In the genomic region with DNA sequence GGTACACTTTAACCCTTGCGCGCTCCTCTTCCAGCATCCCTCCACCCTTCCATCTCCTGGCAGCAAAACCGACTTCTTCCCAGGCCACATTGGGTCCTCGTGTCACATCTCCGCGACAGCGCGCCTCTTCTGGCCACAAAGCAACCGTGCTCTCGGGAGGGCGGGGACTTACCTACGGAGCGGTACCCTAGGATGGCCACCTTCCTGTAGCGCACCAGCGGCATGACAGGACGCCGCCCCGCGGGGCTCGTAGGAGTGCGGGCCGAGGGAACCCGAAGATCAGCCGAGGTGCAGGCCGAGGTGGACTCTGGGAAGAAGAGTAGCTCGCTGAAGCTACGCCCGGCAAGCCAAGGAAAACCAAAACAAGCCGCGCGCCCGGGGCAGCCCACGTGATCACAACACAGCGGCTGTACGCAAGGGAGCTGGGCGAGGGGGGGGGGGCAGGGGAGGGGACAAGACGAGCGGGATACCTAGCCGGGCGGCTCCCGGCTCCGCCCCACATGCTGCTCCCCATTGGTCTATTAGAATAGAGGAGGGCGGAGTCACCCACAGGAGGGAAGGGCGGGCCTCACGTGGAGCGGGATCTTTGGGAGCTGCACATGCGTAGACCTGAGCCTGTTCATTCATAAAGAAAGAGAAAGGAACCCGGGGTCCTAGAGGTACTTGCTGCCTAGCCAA, we compare ENCODE assay signal across 8 mouse cellular contexts. TPM values are rescaled to one million over a fixed set of nuclear protein-coding genes. Genes with fewer than 3 reads are reported as not detected.
DNase-seq lines count a peak whose midpoint lies in the region; ATAC-seq and TF ChIP-seq lines count a peak whose summit lies in the region.

No protein-coding gene starts in this region.

- WGBS in embryonic facial prominence, embryonic 12.5 days: under 1% methylated on average over 48 of the region's 48 CpGs
- under 1% methylated on average over 48 of the region's 48 CpGs for WGBS in kidney, adult 2 months
- under 1% methylated on average over 48 of the region's 48 CpGs for WGBS in limb, embryonic 12.5 days
- WGBS in midbrain, embryonic 15.5 days: under 1% methylated on average over 48 of the region's 48 CpGs
- under 1% methylated on average over 48 of the region's 48 CpGs for WGBS in spleen, adult 2 months

- ATAC-seq in embryonic facial prominence, embryonic 12.5 days (ENCODE audit: insufficient number of reproducible peaks, insufficient read depth, low FRiP score, low TSS enrichment): peak; percentile 94
- ATAC-seq in limb, embryonic 12.5 days (ENCODE audit: insufficient number of reproducible peaks, insufficient read depth, low FRiP score, low TSS enrichment, low read depth): peak; percentile 92
- peak; percentile 96 for ATAC-seq in midbrain, embryonic 15.5 days (replicated peaks)

- peak overlapping the region; percentile 64 for H3K4me3 ChIP-seq in embryonic facial prominence, embryonic 12.5 days
- peak overlapping the region; percentile 73 for H3K4me3 ChIP-seq in kidney, adult 2 months (ENCODE audit: insufficient read depth, low read depth, low read length)
- peak overlapping the region; percentile 70 for H3K4me3 ChIP-seq in limb, embryonic 12.5 days (replicated peaks)
- H3K4me3 ChIP-seq in midbrain, embryonic 15.5 days: peak overlapping the region; percentile 84
- peak overlapping the region; percentile 74 for H3K4me3 ChIP-seq in spleen, adult 2 months (ENCODE audit: extremely low read depth, insufficient read depth, insufficient read length)

- peak overlapping the region; percentile 89 for H3K27ac ChIP-seq in embryonic facial prominence, embryonic 12.5 days
- H3K27ac ChIP-seq in kidney, adult 2 months (ENCODE audit: insufficient read depth, low read depth, low read length): peak overlapping the region; percentile 72
- peak overlapping the region; percentile 87 for H3K27ac ChIP-seq in limb, embryonic 12.5 days
- H3K27ac ChIP-seq in midbrain, embryonic 15.5 days: peak overlapping the region; percentile 88
- peak overlapping the region; percentile 83 for H3K27ac ChIP-seq in spleen, adult 2 months (ENCODE audit: insufficient read depth, low read length)

- DNase-seq in 3134 (ENCODE audit: extremely low read depth, insufficient read length, low spot score): peak; percentile 96
- peak; percentile 89 for DNase-seq in adrenal gland, postnatal 25 days
- DNase-seq in heart, adult 11 months: peak; percentile 100
- DNase-seq in kidney, adult 2 months: peak; percentile 98
- DNase-seq in spleen, adult 2 months (ENCODE audit: low read depth in 1 of 2, low spot score in 2 of 2): peak; percentile 88

- no peaks in the 10 kb centered on the region for H3K27me3 ChIP-seq in embryonic facial prominence, embryonic 12.5 days
- no peaks in the 10 kb centered on the region for H3K27me3 ChIP-seq in kidney, adult 2 months (replicated peaks; ENCODE audit: control insufficient read depth, insufficient read depth, low read length)
- no peaks in the 10 kb centered on the region for H3K27me3 ChIP-seq in limb, embryonic 12.5 days
- H3K27me3 ChIP-seq in midbrain, embryonic 15.5 days (replicated peaks): no peaks in the 10 kb centered on the region
- no peaks in the 10 kb centered on the region for H3K27me3 ChIP-seq in spleen, adult 2 months (ENCODE audit: control insufficient read depth, insufficient read depth, low read length)

- H3K9ac ChIP-seq in embryonic facial prominence, embryonic 12.5 days: peak overlapping the region; percentile 69
- H3K9ac ChIP-seq in limb, embryonic 12.5 days (replicated peaks): peak overlapping the region; percentile 68
- peak overlapping the region; percentile 77 for H3K9ac ChIP-seq in midbrain, embryonic 15.5 days

- no peak for TF ChIP-seq CTCF in kidney, adult 2 months (conservative IDR thresholded peaks at IDR 0.05; ENCODE audit: insufficient read depth, insufficient read length, low read depth, low read length)
- TF ChIP-seq CTCF in spleen, adult 2 months (IDR thresholded peaks at IDR 0.05; ENCODE audit: extremely low read depth, insufficient read depth, insufficient read length, insufficient replicate concordance): no peak

- H3K9me3 ChIP-seq in embryonic facial prominence, embryonic 12.5 days: no peaks in the 10 kb centered on the region
- no peaks in the 10 kb centered on the region for H3K9me3 ChIP-seq in limb, embryonic 12.5 days
- no peaks in the 10 kb centered on the region for H3K9me3 ChIP-seq in midbrain, embryonic 15.5 days

- peaks cover 13% of the 10 kb centered on the region; the same call in 1 of the 2 replicates for H3K4me1 ChIP-seq in embryonic facial prominence, embryonic 12.5 days
- H3K4me1 ChIP-seq in kidney, adult 2 months (ENCODE audit: control insufficient read depth, insufficient read depth, low read length): peaks cover 9% of the 10 kb centered on the region; the same call in 1 of the 2 replicates
- H3K4me1 ChIP-seq in limb, embryonic 12.5 days (replicated peaks): peaks cover 13% of the 10 kb centered on the region
- peaks cover 23% of the 10 kb centered on the region for H3K4me1 ChIP-seq in midbrain, embryonic 15.5 days
- peaks cover 3% of the 10 kb centered on the region; the same call in 1 of the 2 replicates for H3K4me1 ChIP-seq in spleen, adult 2 months (ENCODE audit: control insufficient read depth, insufficient read depth, insufficient read length)

- TF ChIP-seq POLR2A in kidney, adult 2 months (IDR thresholded peaks at IDR 0.05; ENCODE audit: low read depth, low read length): no peak
- no peak for TF ChIP-seq POLR2A in spleen, adult 2 months (IDR thresholded peaks at IDR 0.05; ENCODE audit: low read depth, low read length)

- no peaks in the 10 kb centered on the region for H3K36me3 ChIP-seq in embryonic facial prominence, embryonic 12.5 days
- no peaks in the 10 kb centered on the region for H3K36me3 ChIP-seq in kidney, adult 2 months (ENCODE audit: control insufficient read depth, insufficient read depth, low read length)
- H3K36me3 ChIP-seq in limb, embryonic 12.5 days: peaks cover 3% of the 10 kb centered on the region; the same call in 1 of the 2 replicates
- H3K36me3 ChIP-seq in midbrain, embryonic 15.5 days (replicated peaks): no peaks in the 10 kb centered on the region
- H3K36me3 ChIP-seq in spleen, adult 2 months (ENCODE audit: control insufficient read depth, insufficient read depth, low read length): no peaks in the 10 kb centered on the region

- peak overlapping the region; percentile 77 for H3K4me2 ChIP-seq in embryonic facial prominence, embryonic 12.5 days (replicated peaks)
- peak overlapping the region; percentile 81 for H3K4me2 ChIP-seq in limb, embryonic 12.5 days
- H3K4me2 ChIP-seq in midbrain, embryonic 15.5 days: peak overlapping the region; percentile 87

RNA-seq across cellular contexts. Expression of a gene that starts 10.1 kb away (rescaled TPM):
- total RNA-seq in adrenal gland, postnatal 25 days (2021): 63.0 and 83.0 TPM in 2 replicates
- 12.9 and 14.2 TPM in 2 replicates for polyA plus RNA-seq in embryonic facial prominence, embryonic 12.5 days (2016; fragmentation: Nextera tagmentation; extraction: Ambion mirVana)
- polyA plus RNA-seq in kidney, adult 2 months (2012; rRNA removed): 18.8 and 20.8 TPM in 2 replicates
- polyA plus RNA-seq in limb, embryonic 12.5 days (2016; fragmentation: Nextera tagmentation; extraction: Ambion mirVana): 13.0 and 14.4 TPM in 2 replicates
- 11.9 and 13.5 TPM in 2 replicates for polyA plus RNA-seq in midbrain, embryonic 15.5 days (2015; fragmentation: Nextera tagmentation; extraction: Ambion mirVana)
- 55.6 and 58.7 TPM in 2 replicates for polyA plus RNA-seq in spleen, adult 2 months (2012; rRNA removed)

RNA-seq across cellular contexts. Expression of a gene that starts 13.2 kb away (rescaled TPM):
- 3.7 and 4.4 TPM in 2 replicates for total RNA-seq in adrenal gland, postnatal 25 days (2021)
- 19.3 and 20.7 TPM in 2 replicates for polyA plus RNA-seq in embryonic facial prominence, embryonic 12.5 days (2016; fragmentation: Nextera tagmentation; extraction: Ambion mirVana)
- polyA plus RNA-seq in kidney, adult 2 months (2012; rRNA removed): 6.4 and 7.1 TPM in 2 replicates
- 23.9 and 25.8 TPM in 2 replicates for polyA plus RNA-seq in limb, embryonic 12.5 days (2016; fragmentation: Nextera tagmentation; extraction: Ambion mirVana)
- 35.5 and 35.9 TPM in 2 replicates for polyA plus RNA-seq in midbrain, embryonic 15.5 days (2015; fragmentation: Nextera tagmentation; extraction: Ambion mirVana)
- polyA plus RNA-seq in spleen, adult 2 months (2012; rRNA removed): 5.4 and 6.0 TPM in 2 replicates

RNA-seq across cellular contexts. Expression of a gene that starts 17.2 kb away (rescaled TPM):
- total RNA-seq in adrenal gland, postnatal 25 days (2021): 1.1 and 2.4 TPM in 2 replicates
- 0.67 and 1.2 TPM in 2 replicates for polyA plus RNA-seq in embryonic facial prominence, embryonic 12.5 days (2016; fragmentation: Nextera tagmentation; extraction: Ambion mirVana)
- 1.2 and 1.5 TPM in 2 replicates for polyA plus RNA-seq in kidney, adult 2 months (2012; rRNA removed)
- polyA plus RNA-seq in limb, embryonic 12.5 days (2016; fragmentation: Nextera tagmentation; extraction: Ambion mirVana): 0.52 and 0.74 TPM in 2 replicates
- 0.35 and 0.73 TPM in 2 replicates for polyA plus RNA-seq in midbrain, embryonic 15.5 days (2015; fragmentation: Nextera tagmentation; extraction: Ambion mirVana)
- polyA plus RNA-seq in spleen, adult 2 months (2012; rRNA removed): 1.6 and 2.3 TPM in 2 replicates

RNA-seq across cellular contexts. Expression of a gene that starts 36.9 kb away (rescaled TPM):
- 25.2 and 30.5 TPM in 2 replicates for total RNA-seq in adrenal gland, postnatal 25 days (2021)
- polyA plus RNA-seq in embryonic facial prominence, embryonic 12.5 days (2016; fragmentation: Nextera tagmentation; extraction: Ambion mirVana): 21.5 and 26.4 TPM in 2 replicates
- polyA plus RNA-seq in kidney, adult 2 months (2012; rRNA removed): 36.1 and 50.2 TPM in 2 replicates
- polyA plus RNA-seq in limb, embryonic 12.5 days (2016; fragmentation: Nextera tagmentation; extraction: Ambion mirVana): 23.4 and 24.1 TPM in 2 replicates
- polyA plus RNA-seq in midbrain, embryonic 15.5 days (2015; fragmentation: Nextera tagmentation; extraction: Ambion mirVana): 35.5 and 38.3 TPM in 2 replicates
- polyA plus RNA-seq in spleen, adult 2 months (2012; rRNA removed): 112 and 191 TPM in 2 replicates

RNA-seq across cellular contexts. Expression of a gene that starts 49.8 kb away (rescaled TPM):
- total RNA-seq in adrenal gland, postnatal 25 days (2021): 60.4 and 78.6 TPM in 2 replicates
- polyA plus RNA-seq in embryonic facial prominence, embryonic 12.5 days (2016; fragmentation: Nextera tagmentation; extraction: Ambion mirVana): 85.9 and 87.1 TPM in 2 replicates
- 68.9 and 72.7 TPM in 2 replicates for polyA plus RNA-seq in kidney, adult 2 months (2012; rRNA removed)
- 81.4 and 88.4 TPM in 2 replicates for polyA plus RNA-seq in limb, embryonic 12.5 days (2016; fragmentation: Nextera tagmentation; extraction: Ambion mirVana)
- 72.7 and 84.7 TPM in 2 replicates for polyA plus RNA-seq in midbrain, embryonic 15.5 days (2015; fragmentation: Nextera tagmentation; extraction: Ambion mirVana)
- polyA plus RNA-seq in spleen, adult 2 months (2012; rRNA removed): 42.2 and 45.1 TPM in 2 replicates

Comparison
In these comparisons a context has a peak if more than half of its experiments do, and no peak if none do; other contexts are left out.
1. Peak in every context shown above with its lines: DNase-seq, ATAC-seq, H3K4me3 ChIP-seq and H3K27ac ChIP-seq.